Mouse (Mus musculus): ENCODE data around the gene Tmem94.
"Not testable (repeated sequence)": the region's sequence is repeated elsewhere in the genome, so short reads cannot be mapped to it uniquely, and the experiment has no call there.

Gene Tmem94

GRCm38 (mm10) chr11:115765103-115765606, at the start of gene Tmem94:
Tmem94 (plus strand) TSS chr11:115765433.
- in situ Hi-C loops (cut with MboI, MseI): no loop called here

GRCm38 (mm10) chr11:115716410-115717338, 48.6 kb upstream of the Tmem94 start:
- in situ Hi-C loops (cut with MboI, MseI): no loop called here

- in situ Hi-C loops (cut with MboI, MseI): no loop called here
Measured at GRCm38 (mm10) chr11:115717660-115718390, 47.4 kb upstream of the Tmem94 start.

GRCm38 (mm10) chr11:115722638-115723037, 42.6 kb upstream of the Tmem94 start:
- in situ Hi-C loops (cut with MboI, MseI): loop anchor here (5.0 kb wide), 1 partner anchor 90 kb away; the partner anchor contains the start of genes Caskin2 and Tsen54

GRCm38 (mm10) chr11:115723231-115723630, 42.0 kb upstream of the Tmem94 start:
- in situ Hi-C loops (cut with MboI, MseI): loop anchor here (5.0 kb wide), 1 partner anchor 89 kb away; the partner anchor contains the start of genes Caskin2 and Tsen54

- in situ Hi-C loops (cut with MboI, MseI): no loop called here
Measured at GRCm38 (mm10) chr11:115734041-115734686, 31.1 kb upstream of the Tmem94 start.

GRCm38 (mm10) chr11:115737608-115738208, 27.5 kb upstream of the Tmem94 start:
- in situ Hi-C loops (cut with MboI, MseI): loop anchor here (5.0 kb wide), 1 partner anchor 35 kb away; no protein-coding TSS in a partner anchor

GRCm38 (mm10) chr11:115738275-115738885, 26.9 kb upstream of the Tmem94 start:
- in situ Hi-C loops (cut with MboI, MseI): loop anchor here (5.0 kb wide), 1 partner anchor 34 kb away; no protein-coding TSS in a partner anchor

GRCm38 (mm10) chr11:115741070-115741469, 24.2 kb upstream of the Tmem94 start:
- in situ Hi-C loops (cut with MboI, MseI): no loop called here

GRCm38 (mm10) chr11:115742926-115743325, 22.3 kb upstream of the Tmem94 start:
- in situ Hi-C loops (cut with MboI, MseI): no loop called here

- in situ Hi-C loops (cut with MboI, MseI): no loop called here
Measured at GRCm38 (mm10) chr11:115744385-115744784, 20.8 kb upstream of the Tmem94 start.

- in situ Hi-C loops (cut with MboI, MseI): no loop called here
Measured at GRCm38 (mm10) chr11:115746109-115746508, 19.1 kb upstream of the Tmem94 start.

- in situ Hi-C loops (cut with MboI, MseI): no loop called here
Measured at GRCm38 (mm10) chr11:115746762-115747161, 18.5 kb upstream of the Tmem94 start.

- in situ Hi-C loops (cut with MboI, MseI): no loop called here
Measured at GRCm38 (mm10) chr11:115747351-115747750, 17.9 kb upstream of the Tmem94 start.

- in situ Hi-C loops (cut with MboI, MseI): no loop called here
Measured at GRCm38 (mm10) chr11:115749834-115750233, 15.4 kb upstream of the Tmem94 start.

GRCm38 (mm10) chr11:115751725-115752124, 13.5 kb upstream of the Tmem94 start:
- in situ Hi-C loops (cut with MboI, MseI): no loop called here

- in situ Hi-C loops (cut with MboI, MseI): no loop called here
Measured at GRCm38 (mm10) chr11:115752653-115753052, 12.6 kb upstream of the Tmem94 start.

GRCm38 (mm10) chr11:115753485-115753884, 11.7 kb upstream of the Tmem94 start:
- in situ Hi-C loops (cut with MboI, MseI): no loop called here

GRCm38 (mm10) chr11:115762176-115762575, 3.1 kb upstream of the Tmem94 start:
- in situ Hi-C loops (cut with MboI, MseI): not testable (repeated sequence)

GRCm38 (mm10) chr11:115764698-115765097, 535 bp upstream of the Tmem94 start:
- in situ Hi-C loops (cut with MboI, MseI): no loop called here
